Mouse (Mus musculus) WW6 (cell line): ENCODE results near the gene Cabin1.
"Not testable (repeated sequence)": the region's sequence is repeated elsewhere in the genome, so short reads cannot be mapped to it uniquely, and the experiment has no call there.

ENCODE experiments used
- DNase-seq: peaks from one replicate; pipeline ENCODE4 v3.0.0-alpha.2; 2013; ENCODE audit warnings: low read depth, low spot score

Gene Cabin1

GRCm38 (mm10) chr10:75767756-75768155 is 3.6 kb upstream of the Cabin1 start:
- not testable (repeated sequence) for DNase-seq

GRCm38 (mm10) chr10:75766856-75767255 is 2.7 kb upstream of the Cabin1 start:
- no peak for DNase-seq

GRCm38 (mm10) chr10:75764519-75765473 is 655 bp upstream of the Cabin1 start:
- no peak for DNase-seq

GRCm38 (mm10) chr10:75762413-75762812 is 1.7 kb downstream of the Cabin1 start:
- DNase-seq = no peak

- no peak for DNase-seq
Measured at GRCm38 (mm10) chr10:75760311-75760710, 3.8 kb downstream of the Cabin1 start.

GRCm38 (mm10) chr10:75756719-75757118 is 7.4 kb downstream of the Cabin1 start:
- DNase-seq = no peak

- DNase-seq = no peak
Measured at GRCm38 (mm10) chr10:75744017-75744416, 20.1 kb downstream of the Cabin1 start.

GRCm38 (mm10) chr10:75743369-75743768 is 20.8 kb downstream of the Cabin1 start:
- no peak for DNase-seq

- DNase-seq = no peak
Measured at GRCm38 (mm10) chr10:75740866-75741265, 23.3 kb downstream of the Cabin1 start.

GRCm38 (mm10) chr10:75725449-75725848 is 38.7 kb downstream of the Cabin1 start:
- no peak for DNase-seq

GRCm38 (mm10) chr10:75720215-75720614 is 43.9 kb downstream of the Cabin1 start:
- DNase-seq = no peak

GRCm38 (mm10) chr10:75714795-75715194 is 49.3 kb downstream of the Cabin1 start:
- no peak for DNase-seq

- no peak for DNase-seq
Measured at GRCm38 (mm10) chr10:75713026-75713425, 51.1 kb downstream of the Cabin1 start.

GRCm38 (mm10) chr10:75710210-75710609 is 53.9 kb downstream of the Cabin1 start:
- DNase-seq = no peak

GRCm38 (mm10) chr10:75709261-75709660 is 54.9 kb downstream of the Cabin1 start:
- DNase-seq = no peak

GRCm38 (mm10) chr10:75708633-75708992 is 55.5 kb downstream of the Cabin1 start:
- no peak for DNase-seq

- no peak for DNase-seq
Measured at GRCm38 (mm10) chr10:75707901-75708632, 56.1 kb downstream of the Cabin1 start.

GRCm38 (mm10) chr10:75706632-75707216 is 57.4 kb downstream of the Cabin1 start:
- DNase-seq = no peak

- no peak for DNase-seq
Measured at GRCm38 (mm10) chr10:75705681-75706400, 58.3 kb downstream of the Cabin1 start.

- DNase-seq = no peak
Measured at GRCm38 (mm10) chr10:75704212-75705185, 59.6 kb downstream of the Cabin1 start.
